Mouse (Mus musculus): ENCODE measurements around the gene Usp29. TPM values are rescaled to one million over a fixed set of nuclear protein-coding genes. Genes with fewer than 3 reads are reported as not detected.

Gene Usp29
- polyA plus RNA-seq, 1 experiment from 2014 or later, result 2.7 TPM

DNA sequence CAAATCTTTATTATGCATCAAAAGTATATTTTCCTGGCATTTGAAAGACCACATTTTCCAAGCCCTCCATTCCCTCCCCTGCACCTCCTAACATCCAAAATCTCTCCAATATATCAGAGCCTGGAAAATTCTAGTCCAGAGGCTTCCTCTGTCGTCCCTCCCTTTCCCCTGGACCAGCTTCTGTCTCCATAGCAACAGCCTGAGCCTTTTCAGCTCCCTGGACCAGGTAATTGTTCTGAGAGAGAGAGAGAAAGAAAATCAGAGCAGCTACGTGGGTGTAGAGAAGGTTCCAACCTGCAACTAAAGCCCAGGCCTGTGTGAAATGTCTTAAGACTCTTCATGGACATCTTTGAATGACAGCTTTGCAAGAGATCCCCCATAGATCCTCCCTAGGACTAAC, 98.8 kb downstream of the Usp29 start:
- ATAC-seq, result no peak
- no peak overlapping the region for H3K9ac ChIP-seq
- 30% methylated on average over 2 of the region's 2 CpGs for WGBS (ENCODE audit: insufficient replicate concordance)

DNA sequence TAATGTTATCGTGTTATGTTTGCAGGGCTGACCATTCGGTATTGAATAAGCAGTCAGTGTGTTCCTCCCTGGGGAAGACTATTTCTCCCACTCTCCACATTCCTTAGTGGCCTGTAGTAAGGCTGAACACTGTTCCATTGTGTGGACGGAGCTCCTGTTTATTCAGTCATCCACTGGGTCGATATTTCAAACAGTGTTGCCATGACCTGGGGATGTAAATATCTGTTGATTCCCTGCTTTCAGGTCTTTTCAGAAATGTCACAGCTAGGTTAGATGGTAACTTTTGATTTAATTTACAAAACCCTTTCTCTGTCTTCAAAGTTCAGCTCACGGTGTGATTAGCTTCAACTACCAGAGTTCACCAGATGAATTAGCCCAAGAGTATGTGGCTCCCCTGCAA, 104.6 kb downstream of the Usp29 start:
- ATAC-seq, result no peak
- H3K4me1 ChIP-seq, result 0 out of 2 replicates have a peak, but pooled peaks cover 4% of the 10 kb centered on the region
- H3K9me3 ChIP-seq (replicated peaks), result no peaks in the 10 kb centered on the region
- H3K27me3 ChIP-seq (replicated peaks), result no peaks in the 10 kb centered on the region
- H3K4me2 ChIP-seq, result no peak overlapping the region
- no peaks in the 10 kb centered on the region for H3K36me3 ChIP-seq
- no peak overlapping the region for H3K9ac ChIP-seq
- no peak overlapping the region for H3K4me3 ChIP-seq
- WGBS (ENCODE audit: insufficient replicate concordance), result 69% methylated on average over 5 of the region's 5 CpGs
- H3K27ac ChIP-seq, result no peak overlapping the region

More for the DNA sequence above, 98.8 kb downstream of the Usp29 start:
- Histone ChIP-seq H3K27ac (no peak overlapping the region), H3K36me3 (no peaks in the 10 kb centered on the region), H3K4me1 (no peaks in the 10 kb centered on the region), H3K4me2 (no peak overlapping the region), H3K27me3 (replicated peaks) (no peaks in the 10 kb centered on the region), H3K4me3 (no peak overlapping the region), H3K9me3 (replicated peaks) (no peaks in the 10 kb centered on the region)

DNA sequence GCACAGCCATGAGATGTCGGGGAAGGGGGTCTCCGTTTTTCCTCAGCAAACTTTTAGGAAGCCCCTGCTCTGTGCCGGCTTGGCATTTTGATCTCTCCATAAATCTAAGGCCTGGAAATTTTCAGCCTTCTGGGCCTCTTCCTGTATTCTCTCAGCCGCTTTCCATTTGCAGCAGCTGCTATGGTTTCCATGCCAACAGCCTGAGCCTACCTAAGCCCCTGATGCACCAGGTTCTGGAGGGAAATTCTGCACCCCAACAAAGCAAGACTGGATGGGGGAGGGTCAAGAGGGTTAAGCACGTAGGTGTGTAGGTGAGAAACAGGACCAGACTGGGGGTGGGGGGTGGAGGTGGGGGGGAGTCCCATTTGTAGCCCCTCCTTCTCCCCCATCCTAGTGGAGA, 105.0 kb downstream of the Usp29 start:
- Histone ChIP-seq H3K27me3 (replicated peaks) (no peaks in the 10 kb centered on the region), H3K9me3 (replicated peaks) (no peaks in the 10 kb centered on the region), H3K9ac (no peak overlapping the region), H3K4me1 (0 out of 2 replicates have a peak, but pooled peaks cover 4% of the 10 kb centered on the region), H3K4me2 (no peak overlapping the region), H3K27ac (no peak overlapping the region), H3K4me3 (no peak overlapping the region), H3K36me3 (no peaks in the 10 kb centered on the region)
- WGBS (ENCODE audit: insufficient replicate concordance), result 28% methylated on average over 5 of the region's 5 CpGs
- no peak for ATAC-seq

DNA sequence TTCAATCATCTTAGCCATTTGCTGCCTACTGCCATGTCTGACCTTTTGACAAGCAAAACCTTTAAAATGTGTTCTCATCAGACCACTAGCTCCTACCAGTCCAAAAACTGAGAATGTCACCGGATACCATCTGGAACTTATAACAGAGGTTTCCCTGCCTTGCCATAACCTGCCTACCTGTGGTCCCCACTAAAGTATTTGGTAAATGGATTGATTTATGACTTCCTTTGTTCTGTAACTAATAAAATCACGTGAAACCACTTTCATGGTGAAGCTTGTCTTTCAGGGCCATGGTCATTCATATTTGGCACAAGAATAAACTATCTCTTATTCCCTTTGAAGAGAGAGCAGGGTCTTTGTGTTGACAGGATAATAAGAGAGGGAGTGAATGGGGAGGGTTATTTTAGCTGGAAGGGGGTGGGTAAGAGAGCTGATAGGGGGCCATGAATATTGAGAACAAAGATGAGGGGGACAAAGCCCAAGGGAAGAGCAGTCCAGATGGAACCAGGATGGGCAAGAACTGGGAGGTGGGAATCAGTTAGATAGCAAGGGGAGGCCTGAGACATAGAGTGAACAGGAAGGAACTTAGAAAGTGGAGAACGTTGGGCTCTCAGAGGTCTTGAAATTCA, 107.0 kb downstream of the Usp29 start:
- no peaks in the 10 kb centered on the region for H3K9me3 ChIP-seq (replicated peaks)
- WGBS (ENCODE audit: insufficient replicate concordance), result 38% methylated on average over 3 of the region's 3 CpGs
- ATAC-seq, result no peak
- H3K27ac ChIP-seq, result no peak overlapping the region
- 0 out of 2 replicates have a peak, but pooled peaks cover 4% of the 10 kb centered on the region for H3K4me1 ChIP-seq
- no peak overlapping the region for H3K9ac ChIP-seq
- H3K36me3 ChIP-seq, result no peaks in the 10 kb centered on the region
- no peaks in the 10 kb centered on the region for H3K27me3 ChIP-seq (replicated peaks)
- H3K4me2 ChIP-seq, result no peak overlapping the region
- H3K4me3 ChIP-seq, result no peak overlapping the region

DNA sequence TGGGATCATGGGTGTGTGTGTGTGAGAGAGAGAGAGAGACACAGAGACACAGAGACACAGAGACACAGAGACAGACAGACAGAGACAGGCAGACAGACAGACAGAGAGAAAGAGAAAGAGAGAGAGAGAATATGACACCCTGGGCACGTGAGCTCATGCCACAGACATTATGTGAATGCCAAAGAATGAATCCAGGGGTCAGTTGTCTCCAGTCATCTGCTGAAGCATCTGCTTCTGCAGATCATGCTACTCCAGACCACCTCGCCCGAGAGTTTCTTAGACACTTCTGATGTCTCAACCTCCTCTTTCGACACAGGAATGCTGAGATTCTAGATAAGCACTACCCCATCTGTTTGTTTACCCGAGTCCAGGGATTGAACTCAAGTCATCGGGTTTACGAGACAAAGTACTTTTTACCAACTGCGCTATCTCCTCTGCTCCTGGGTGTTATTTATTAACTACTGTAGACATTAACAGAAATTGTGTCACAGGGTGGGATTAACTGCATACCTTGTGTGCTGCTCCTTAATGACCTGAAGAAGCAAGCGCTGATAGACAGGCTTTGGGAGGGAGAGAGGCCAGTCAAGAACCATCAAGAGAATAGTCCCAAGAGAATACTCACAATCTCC, 107.7 kb downstream of the Usp29 start:
- Histone ChIP-seq H3K4me1 (0 out of 2 replicates have a peak, but pooled peaks cover 4% of the 10 kb centered on the region), H3K27me3 (replicated peaks) (no peaks in the 10 kb centered on the region), H3K9me3 (replicated peaks) (no peaks in the 10 kb centered on the region), H3K36me3 (no peaks in the 10 kb centered on the region), H3K4me2 (no peak overlapping the region), H3K27ac (no peak overlapping the region), H3K4me3 (no peak overlapping the region), H3K9ac (no peak overlapping the region)
- peak; percentile 54; the same call in 1 of the 2 replicates for ATAC-seq
- 52% methylated on average over 9 of the region's 9 CpGs for WGBS (ENCODE audit: insufficient replicate concordance)

DNA sequence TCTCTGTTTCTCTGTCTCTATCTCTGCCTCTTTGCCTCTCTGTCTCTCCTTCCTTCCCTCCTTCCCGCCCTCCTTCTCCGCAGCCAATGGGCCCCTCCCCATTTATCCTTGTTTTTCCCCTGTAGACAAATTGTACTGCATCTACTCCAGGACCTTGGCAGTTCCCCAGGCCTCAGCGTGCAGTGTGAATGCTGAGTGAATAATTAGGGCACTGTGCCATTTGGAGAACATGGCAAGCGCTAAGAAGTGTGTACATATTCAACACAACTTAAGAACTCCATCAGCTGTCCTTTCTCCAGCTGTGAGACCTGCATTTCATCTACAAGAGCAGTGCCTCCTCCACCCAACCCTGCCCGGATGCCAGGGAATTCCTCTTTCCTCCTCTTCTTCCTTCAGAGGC, 110.5 kb downstream of the Usp29 start:
- WGBS (ENCODE audit: insufficient replicate concordance), result 63% methylated on average over 5 of the region's 5 CpGs
- ATAC-seq, result no peak
- Histone ChIP-seq H3K27me3 (replicated peaks) (no peaks in the 10 kb centered on the region), H3K36me3 (no peaks in the 10 kb centered on the region), H3K4me2 (no peak overlapping the region), H3K4me3 (no peak overlapping the region), H3K9ac (no peak overlapping the region), H3K27ac (no peak overlapping the region), H3K9me3 (replicated peaks) (no peaks in the 10 kb centered on the region), H3K4me1 (no peaks in the 10 kb centered on the region)

DNA sequence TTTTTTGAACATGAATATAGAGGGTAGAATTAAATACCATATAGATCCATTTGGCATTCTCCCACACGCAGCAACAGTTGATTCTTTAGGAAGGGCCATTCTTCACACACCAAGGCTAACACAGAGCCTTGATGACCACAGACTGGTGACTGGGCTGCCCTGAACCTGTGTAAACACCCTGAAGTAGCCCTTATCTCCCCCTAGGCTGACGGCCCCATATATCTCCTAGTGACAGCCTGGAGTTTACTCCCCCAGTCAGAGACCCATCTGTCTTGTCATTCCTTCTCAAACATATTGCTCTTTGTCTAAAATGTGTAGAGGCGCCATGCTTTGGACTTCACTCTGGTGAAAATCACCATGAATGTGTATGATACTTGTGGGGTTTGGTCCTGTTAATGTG, 119.1 kb downstream of the Usp29 start:
- Histone ChIP-seq H3K9me3 (replicated peaks) (no peaks in the 10 kb centered on the region), H3K9ac (no peak overlapping the region), H3K4me3 (no peak overlapping the region), H3K36me3 (no peaks in the 10 kb centered on the region), H3K27ac (no peak overlapping the region), H3K4me1 (no peaks in the 10 kb centered on the region), H3K4me2 (no peak overlapping the region), H3K27me3 (replicated peaks) (no peaks in the 10 kb centered on the region)
- WGBS (ENCODE audit: insufficient replicate concordance), result 54% methylated on average over 3 of the region's 3 CpGs
- ATAC-seq, result peak; percentile 46; the same call in 1 of the 2 replicates

DNA sequence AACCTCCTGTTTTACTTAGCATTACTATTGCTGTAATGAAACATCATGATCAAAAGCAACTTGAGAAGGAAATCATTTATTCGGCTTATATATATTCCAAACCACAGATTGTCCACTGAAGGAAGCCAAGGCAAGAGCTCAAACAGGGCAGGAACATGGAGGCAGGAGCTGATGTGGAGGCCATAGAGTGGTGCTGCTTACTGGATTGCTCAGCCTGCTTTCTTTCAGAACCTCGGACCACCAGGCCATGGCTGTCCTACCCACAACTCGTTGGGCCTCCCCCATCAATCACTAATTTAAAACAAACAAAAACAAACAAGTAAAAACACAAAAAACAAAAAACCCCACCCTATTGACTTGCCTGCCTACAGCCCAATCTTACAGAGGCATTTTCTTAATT, 119.9 kb downstream of the Usp29 start:
- WGBS (ENCODE audit: insufficient replicate concordance), result 48% methylated on average over 3 of the region's 3 CpGs
- Histone ChIP-seq H3K4me1 (no peaks in the 10 kb centered on the region), H3K27me3 (replicated peaks) (no peaks in the 10 kb centered on the region), H3K9ac (no peak overlapping the region), H3K4me2 (no peak overlapping the region), H3K36me3 (no peaks in the 10 kb centered on the region), H3K9me3 (replicated peaks) (no peaks in the 10 kb centered on the region), H3K4me3 (no peak overlapping the region), H3K27ac (no peak overlapping the region)
- ATAC-seq, result no peak

DNA sequence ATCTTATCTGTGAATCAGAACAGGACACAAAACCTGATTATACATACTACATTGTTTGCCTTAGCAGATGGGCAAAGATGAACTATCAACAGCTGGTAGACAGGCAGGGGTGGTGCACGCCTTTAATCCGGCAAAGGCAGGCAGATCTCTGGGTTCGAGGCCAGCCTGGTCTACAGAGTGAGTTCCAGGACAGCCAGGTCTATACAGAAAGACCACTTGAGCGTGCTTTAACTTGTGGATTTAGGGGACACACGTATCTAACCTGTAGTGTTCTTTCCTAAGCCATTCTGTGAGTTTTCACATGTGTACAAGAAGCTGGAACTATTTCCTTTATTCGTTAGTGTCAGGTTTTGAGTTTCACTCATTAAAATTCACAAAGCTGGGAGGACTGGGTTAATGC, 120.9 kb downstream of the Usp29 start:
- H3K4me1 ChIP-seq, result no peaks in the 10 kb centered on the region
- H3K27me3 ChIP-seq (replicated peaks), result no peaks in the 10 kb centered on the region
- ATAC-seq, result no peak
- H3K4me2 ChIP-seq, result no peak overlapping the region
- H3K27ac ChIP-seq, result no peak overlapping the region
- H3K9me3 ChIP-seq (replicated peaks), result no peaks in the 10 kb centered on the region
- no peaks in the 10 kb centered on the region for H3K36me3 ChIP-seq
- no peak overlapping the region for H3K4me3 ChIP-seq
- no peak overlapping the region for H3K9ac ChIP-seq
- whole genome bisulfite sequencing (ENCODE audit: insufficient replicate concordance), result 61% methylated on average over 6 of the region's 6 CpGs

DNA sequence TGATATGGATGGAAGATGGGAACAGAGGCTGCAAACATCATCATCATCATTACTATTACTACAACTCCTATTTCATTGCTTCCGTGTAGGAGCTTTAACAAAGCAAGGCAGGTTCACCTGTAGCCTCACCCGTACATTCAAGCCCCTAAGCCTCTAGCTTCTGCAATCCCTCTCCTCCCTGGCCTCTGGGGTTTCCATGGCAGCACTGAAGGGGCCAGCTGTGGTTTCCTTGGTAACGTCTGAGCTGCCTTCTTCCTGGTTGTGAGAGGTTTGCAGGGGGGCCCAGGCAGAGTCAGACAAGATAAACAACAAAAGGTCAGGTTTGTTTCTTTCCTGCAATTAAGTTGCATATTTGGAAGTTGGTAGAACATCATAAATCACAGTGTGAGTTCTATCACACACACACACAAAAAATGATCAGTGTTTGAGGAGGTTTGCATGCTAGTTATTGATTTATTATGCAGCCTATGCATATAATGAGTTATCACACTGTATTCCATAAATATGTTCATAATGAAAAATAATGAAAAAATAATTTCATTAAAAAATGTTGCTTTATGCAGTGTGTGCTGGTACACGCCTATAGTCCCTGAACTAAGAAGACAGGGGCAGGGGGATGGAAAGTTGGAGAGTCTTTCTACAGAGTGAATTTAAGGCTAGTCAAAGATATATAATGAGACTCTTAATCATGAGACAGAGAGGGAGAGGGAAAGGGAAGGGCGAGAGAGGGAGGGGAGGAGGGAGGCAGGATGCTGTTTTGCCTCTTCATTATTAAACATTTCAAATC, 121.5 kb downstream of the Usp29 start:
- Histone ChIP-seq H3K9ac (no peak overlapping the region), H3K4me3 (no peak overlapping the region), H3K27ac (no peak overlapping the region), H3K27me3 (replicated peaks) (no peaks in the 10 kb centered on the region), H3K4me1 (no peaks in the 10 kb centered on the region), H3K4me2 (no peak overlapping the region), H3K9me3 (replicated peaks) (no peaks in the 10 kb centered on the region), H3K36me3 (no peaks in the 10 kb centered on the region)
- no peak for ATAC-seq
- WGBS (ENCODE audit: insufficient replicate concordance), result 37% methylated on average over 5 of the region's 5 CpGs

DNA sequence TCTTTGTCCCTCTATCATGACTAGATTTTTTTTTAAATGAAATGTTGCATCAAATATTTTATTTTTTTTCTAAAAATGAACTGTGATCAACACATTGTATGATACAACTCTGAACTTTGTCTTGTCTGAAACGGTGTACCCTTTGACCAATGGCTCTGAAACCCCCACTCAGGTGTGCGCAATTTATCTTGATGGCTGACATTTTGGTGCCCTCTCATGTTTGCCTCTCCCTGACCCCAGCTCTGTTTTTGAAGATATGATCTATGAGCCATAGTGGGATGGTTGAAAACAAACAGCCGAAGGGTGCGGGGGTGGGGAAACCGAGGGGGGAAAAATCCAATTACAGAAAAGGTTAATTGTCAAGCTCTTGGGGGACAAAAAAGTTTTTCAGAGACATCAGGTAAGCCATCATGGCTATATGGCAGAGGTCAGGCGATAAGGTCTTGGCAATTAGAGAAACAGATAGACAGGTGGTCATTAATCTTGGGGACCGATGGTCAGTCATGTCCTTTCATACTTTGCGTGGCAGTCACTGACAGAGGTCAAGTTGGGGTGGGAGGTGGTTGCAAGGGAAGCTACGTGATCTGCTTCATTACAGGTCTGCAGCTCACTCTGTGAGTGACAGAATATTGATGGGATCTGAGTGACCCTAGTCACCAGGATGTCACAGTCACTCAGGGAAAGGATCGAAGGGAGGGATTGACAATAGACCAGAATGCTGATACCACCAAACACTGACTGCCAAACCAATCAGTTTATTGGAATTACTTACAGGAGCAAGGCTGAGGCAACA, 125.4 kb downstream of the Usp29 start:
- Histone ChIP-seq H3K4me2 (no peak overlapping the region), H3K27ac (peak overlapping the region; percentile 51; the same call in 1 of the 2 replicates), H3K4me1 (no peaks in the 10 kb centered on the region), H3K9ac (no peak overlapping the region), H3K4me3 (no peak overlapping the region), H3K9me3 (replicated peaks) (no peaks in the 10 kb centered on the region), H3K27me3 (replicated peaks) (no peaks in the 10 kb centered on the region), H3K36me3 (no peaks in the 10 kb centered on the region)
- WGBS (ENCODE audit: insufficient replicate concordance), result 62% methylated on average over 10 of the region's 10 CpGs
- peak; percentile 67 for ATAC-seq
